9 mouse cellular contexts compared by ENCODE assay signal in genomic region chr17:32364850-32365249, GRCm38 (mm10). TPM values are rescaled to one million over a fixed set of nuclear protein-coding genes. Genes with fewer than 3 reads are reported as not detected.
A peak's percentile ranks its signal among the peaks of the same experiment; 100 is the strongest.
DNase-seq lines count a peak whose midpoint lies in the region; ATAC-seq and TF ChIP-seq lines count a peak whose summit lies in the region.
"Had no signal": no experiment of that assay in that cellular context is flagged by ENCODE, and none has a peak within 500 bp of the region (broad histone marks: within the 10 kb centered on the region; RNA-seq: fewer than 3 reads in every experiment).

No protein-coding gene starts in this region.

- H3K4me3 ChIP-seq in left cerebral cortex, adult 2 months = peak overlapping the region; percentile 81
- H3K4me3 ChIP-seq in embryonic fibroblast, embryonic 13.5 days (ENCODE audit: insufficient read depth, low read length) = peak overlapping the region; percentile 47; the same call in 1 of the 2 replicates
- peak overlapping the region; percentile 85 for H3K4me3 ChIP-seq in limb, embryonic 11.5 days (ENCODE audit: low read depth, low read length)
- peak overlapping the region; percentile 87 for H3K4me3 ChIP-seq in neural tube, embryonic 13.5 days

- H3K27ac ChIP-seq in left cerebral cortex, adult 2 months = peak overlapping the region; percentile 69; the same call in 1 of the 2 replicates
- 0 out of 2 replicates have a peak overlapping the region, but pooled peaks have one; percentile 24 for H3K27ac ChIP-seq in embryonic fibroblast, embryonic 13.5 days (ENCODE audit: insufficient read depth, low read length)
- H3K27ac ChIP-seq in limb, embryonic 11.5 days (replicated peaks; ENCODE audit: low read depth, low read length) = no peak overlapping the region
- peak overlapping the region; percentile 72 for H3K27ac ChIP-seq in neural tube, embryonic 13.5 days (replicated peaks)

- H3K27me3 ChIP-seq in limb, embryonic 11.5 days (ENCODE audit: control insufficient read depth, insufficient read depth, low read length) = no peaks in the 10 kb centered on the region
- H3K27me3 ChIP-seq in neural tube, embryonic 13.5 days = no peaks in the 10 kb centered on the region

- peaks cover 12% of the 10 kb centered on the region; the same call in 1 of the 2 replicates for H3K36me3 ChIP-seq in limb, embryonic 11.5 days (ENCODE audit: control insufficient read depth, insufficient read depth, low read length)
- H3K36me3 ChIP-seq in neural tube, embryonic 13.5 days = peaks cover 48% of the 10 kb centered on the region

- intact Hi-C loops in left cerebral cortex, adult 2 months (cut with DNase I) = loop anchor here (1.0 to 2.0 kb wide), 2 partner anchors 12 to 24 kb away; partner anchors contain the start of gene Wiz
- intact Hi-C loops in left cerebral cortex, postnatal 36 days (cut with DNase I) = no loop called here

- no peak for TF ChIP-seq POLR2A in embryonic fibroblast, embryonic 13.5 days (IDR thresholded peaks at IDR 0.05; ENCODE audit: low read depth, low read length)

- ATAC-seq in limb, embryonic 11.5 days (ENCODE audit: insufficient number of reproducible peaks, low FRiP score, low TSS enrichment, low read depth) = no peak
- ATAC-seq in neural tube, embryonic 13.5 days (ENCODE audit: low read depth) = peak; percentile 29
- ATAC-seq in CD4-positive, CD25-positive, alpha-beta regulatory T cell, adult 4 months = no peak

- 0 out of 2 replicates have a peak, but pooled peaks cover 2% of the 10 kb centered on the region for H3K4me1 ChIP-seq in embryonic fibroblast, embryonic 13.5 days (ENCODE audit: control insufficient read depth, insufficient read depth, low read length)
- H3K4me1 ChIP-seq in limb, embryonic 11.5 days (ENCODE audit: control insufficient read depth, insufficient read depth, low read length) = peaks cover 8% of the 10 kb centered on the region
- peaks cover 33% of the 10 kb centered on the region for H3K4me1 ChIP-seq in neural tube, embryonic 13.5 days (replicated peaks)

- no peak for TF ChIP-seq CTCF in left cerebral cortex, adult 2 months (IDR thresholded peaks at IDR 0.05)
- TF ChIP-seq CTCF in embryonic fibroblast, embryonic 13.5 days (IDR thresholded peaks at IDR 0.05; ENCODE audit: borderline replicate concordance, insufficient read depth, low read length) = no peak

- no peaks in the 10 kb centered on the region for H3K9me3 ChIP-seq in limb, embryonic 11.5 days (ENCODE audit: control insufficient read depth, low read length)
- H3K9me3 ChIP-seq in neural tube, embryonic 13.5 days = no peaks in the 10 kb centered on the region

- 0 out of 2 replicates have a peak overlapping the region, but pooled peaks have one; percentile 97 for H3K9ac ChIP-seq in limb, embryonic 11.5 days (ENCODE audit: low read length)
- H3K9ac ChIP-seq in neural tube, embryonic 13.5 days = peak overlapping the region; percentile 59

- DNase-seq in left cerebral cortex, adult 2 months (ENCODE audit: extremely low spot score in 1 of 2, low spot score in 2 of 2) = no peak
- no peak for DNase-seq in left cerebral cortex, postnatal 36 days (ENCODE audit: low spot score in 2 of 2)
- no peak for DNase-seq in limb, embryonic 11.5 days (ENCODE audit: low spot score)
- DNase-seq in cerebellum, adult 8-10 months = no peak
- DNase-seq in ovary, postnatal 14 days (ENCODE audit: low spot score) = no peak

- 54% methylated on average over 5 of the region's 5 CpGs for WGBS in limb, embryonic 11.5 days
- WGBS in neural tube, embryonic 13.5 days = 61% methylated on average over 5 of the region's 5 CpGs

- H3K4me2 ChIP-seq in limb, embryonic 11.5 days (ENCODE audit: low read depth, severe bottlenecking) = peak overlapping the region; percentile 40
- H3K4me2 ChIP-seq in neural tube, embryonic 13.5 days = peak overlapping the region; percentile 51

RNA-seq across cellular contexts. Expression of gene Akap8l, which starts 14.4 kb away (rescaled TPM):
- 100 to 1,000 TPM; 230 to 236 TPM for total RNA-seq in left cerebral cortex, adult 2 months (2021)
- total RNA-seq in left cerebral cortex, postnatal 36 days (2021) = 100 to 1,000 TPM; 155 to 294 TPM
- 28.0 and 32.7 TPM in 2 replicates for polyA plus RNA-seq in embryonic fibroblast, embryonic 13.5 days (2011; ENCODE audit: insufficient read length, low read depth, missing spikeins)
- polyA plus RNA-seq in limb, embryonic 11.5 days (2014; fragmentation: Nextera tagmentation; extraction: Ambion mirVana) = 73.5 and 79.2 TPM in 2 replicates
- polyA plus RNA-seq in neural tube, embryonic 13.5 days (2015; fragmentation: Nextera tagmentation; extraction: Ambion mirVana) = 153 and 154 TPM in 2 replicates
- polyA plus RNA-seq in CD4-positive, CD25-positive, alpha-beta regulatory T cell, adult 4 months (2017; shearing (Covaris generic)) = 10 to 100 TPM; 58.1 to 59.3 TPM

RNA-seq across cellular contexts. Expression of gene Wiz, which starts 24.4 kb away (rescaled TPM):
- total RNA-seq in left cerebral cortex, adult 2 months (2021) = 10 to 100 TPM; 45.9 to 48.4 TPM
- total RNA-seq in left cerebral cortex, postnatal 36 days (2021) = 10 to 100 TPM; 52.3 to 53.2 TPM
- polyA plus RNA-seq in embryonic fibroblast, embryonic 13.5 days (2011; ENCODE audit: insufficient read length, low read depth, missing spikeins) = 24.4 and 26.1 TPM in 2 replicates
- 39.7 and 42.7 TPM in 2 replicates for polyA plus RNA-seq in limb, embryonic 11.5 days (2014; fragmentation: Nextera tagmentation; extraction: Ambion mirVana)
- polyA plus RNA-seq in neural tube, embryonic 13.5 days (2015; fragmentation: Nextera tagmentation; extraction: Ambion mirVana) = 33.2 and 39.8 TPM in 2 replicates
- polyA plus RNA-seq in CD4-positive, CD25-positive, alpha-beta regulatory T cell, adult 4 months (2017; shearing (Covaris generic)) = 10 to 100 TPM; 11.0 to 14.0 TPM

RNA-seq across cellular contexts. Expression of gene Rasal3, which starts 38.5 kb away (rescaled TPM):
- 1 to 10 TPM; 3.8 to 5.2 TPM for total RNA-seq in left cerebral cortex, adult 2 months (2021)
- 1 to 10 TPM; 2.6 to 3.4 TPM for total RNA-seq in left cerebral cortex, postnatal 36 days (2021)
- polyA plus RNA-seq in embryonic fibroblast, embryonic 13.5 days (2011; ENCODE audit: insufficient read length, low read depth, missing spikeins) = not detected in 2 replicates
- polyA plus RNA-seq in limb, embryonic 11.5 days (2014; fragmentation: Nextera tagmentation; extraction: Ambion mirVana) = 0.64 and 0.69 TPM in 2 replicates
- 0.54 and 0.71 TPM in 2 replicates for polyA plus RNA-seq in neural tube, embryonic 13.5 days (2015; fragmentation: Nextera tagmentation; extraction: Ambion mirVana)
- 100 to 1,000 TPM in 1 of 2 experiments, 10 to 100 TPM in 1; 91.5 to 117 TPM for polyA plus RNA-seq in CD4-positive, CD25-positive, alpha-beta regulatory T cell, adult 4 months (2017; shearing (Covaris generic))

RNA-seq across cellular contexts. Expression of gene Akap8, which starts 43.8 kb away (rescaled TPM):
- 100 to 1,000 TPM in 1 of 2 experiments, 10 to 100 TPM in 1; 99.6 to 110 TPM for total RNA-seq in left cerebral cortex, adult 2 months (2021)
- 100 to 1,000 TPM in 1 of 2 experiments, 10 to 100 TPM in 1; 64.3 to 120 TPM for total RNA-seq in left cerebral cortex, postnatal 36 days (2021)
- 53.2 and 61.9 TPM in 2 replicates for polyA plus RNA-seq in embryonic fibroblast, embryonic 13.5 days (2011; ENCODE audit: insufficient read length, low read depth, missing spikeins)
- polyA plus RNA-seq in limb, embryonic 11.5 days (2014; fragmentation: Nextera tagmentation; extraction: Ambion mirVana) = 62.7 and 66.2 TPM in 2 replicates
- polyA plus RNA-seq in neural tube, embryonic 13.5 days (2015; fragmentation: Nextera tagmentation; extraction: Ambion mirVana) = 95.9 and 104 TPM in 2 replicates
- polyA plus RNA-seq in CD4-positive, CD25-positive, alpha-beta regulatory T cell, adult 4 months (2017; shearing (Covaris generic)) = 100 to 1,000 TPM; 150 to 275 TPM

RNA-seq across cellular contexts. Expression of gene Pglyrp2, which starts 59.1 kb away (rescaled TPM):
- not detected for total RNA-seq in left cerebral cortex, adult 2 months (2021)
- total RNA-seq in left cerebral cortex, postnatal 36 days (2021) = not detected
- not detected in 2 replicates for polyA plus RNA-seq in embryonic fibroblast, embryonic 13.5 days (2011; ENCODE audit: insufficient read length, low read depth, missing spikeins)
- not detected in 2 replicates for polyA plus RNA-seq in limb, embryonic 11.5 days (2014; fragmentation: Nextera tagmentation; extraction: Ambion mirVana)
- not detected in 2 replicates for polyA plus RNA-seq in neural tube, embryonic 13.5 days (2015; fragmentation: Nextera tagmentation; extraction: Ambion mirVana)
- polyA plus RNA-seq in CD4-positive, CD25-positive, alpha-beta regulatory T cell, adult 4 months (2017; shearing (Covaris generic)) = 100 to 1,000 TPM in 1 of 2 experiments, 10 to 100 TPM in 1; 86.6 to 132 TPM
- total RNA-seq: left cerebral cortex, postnatal 4 days had no signal

Comparison
In these comparisons a context has a peak if more than half of its experiments do, and no peak if none do; other contexts are left out.
1. RNA of gene Rasal3, which starts 38.5 kb away (polyA plus RNA-seq): 91.5 to 117 TPM in CD4-positive, CD25-positive, alpha-beta regulatory T cell, adult 4 months; 0.54 to 0.71 TPM in neural tube, embryonic 13.5 days, 0.64 to 0.69 TPM in limb, embryonic 11.5 days and not detected in embryonic fibroblast, embryonic 13.5 days; every median in the first group is over 10 times any median in the second.
2. Peak in every context shown above with its lines, with median percentiles within 50 percentile points of each other: H3K4me3 ChIP-seq.